ENCODE assay signal across 9 mouse cellular contexts in genomic region chr14:30541541-30541940, GRCm38 (mm10). TPM values are rescaled to one million over a fixed set of nuclear protein-coding genes. Genes with fewer than 3 reads are reported as not detected.
A peak's percentile ranks its signal among the peaks of the same experiment; 100 is the strongest.
DNase-seq lines count a peak whose midpoint lies in the region; ATAC-seq lines count a peak whose summit lies in the region.
"Had no signal": no experiment of that assay in that cellular context is flagged by ENCODE, and none has a peak within 500 bp of the region (broad histone marks: within the 10 kb centered on the region; RNA-seq: fewer than 3 reads in every experiment).

No protein-coding gene starts in this region.

- H3K9me3 ChIP-seq in kidney, embryonic 15.5 days (replicated peaks): no peaks in the 10 kb centered on the region
- H3K9me3 ChIP-seq: lung, embryonic 15.5 days had no signal

- 60% methylated on average over 10 of the region's 10 CpGs for WGBS in kidney, embryonic 15.5 days

- no peaks in the 10 kb centered on the region for H3K27me3 ChIP-seq in kidney, embryonic 15.5 days
- H3K27me3 ChIP-seq: lung, embryonic 15.5 days had no signal

- no peak overlapping the region for H3K4me2 ChIP-seq in kidney, embryonic 15.5 days
- H3K4me2 ChIP-seq: lung, embryonic 15.5 days had no signal

- no peaks in the 10 kb centered on the region for H3K36me3 ChIP-seq in kidney, embryonic 15.5 days
- H3K36me3 ChIP-seq: lung, embryonic 15.5 days had no signal

- H3K9ac ChIP-seq in kidney, embryonic 15.5 days: no peak overlapping the region
- H3K9ac ChIP-seq: lung, embryonic 15.5 days had no signal

- no peak for ATAC-seq in kidney, embryonic 15.5 days (replicated peaks; ENCODE audit: low FRiP score)

- DNase-seq in kidney, adult 18-20 months: peak; percentile 90
- peak; percentile 94 to 97 for DNase-seq in adrenal gland, postnatal 36 days
- DNase-seq in gastrocnemius, postnatal 36 days: peak; percentile 67 to 69
- peak; percentile 77 to 82 for DNase-seq in layer of hippocampus, adult 8-10 months (ENCODE audit: low spot score in 2 of 2)
- peak; percentile 63 for DNase-seq in right cerebral cortex, adult 18-20 months
- DNase-seq in c-Kit-positive CD71-positive TER-119-positive erythroid progenitor cells, embryonic 14.5 days (ENCODE audit: low spot score): no peak
- no peak for DNase-seq in spleen, adult 12 weeks (ENCODE audit: low spot score)

- intact Hi-C loops in gastrocnemius, postnatal 36 days (cut with DNase I): no loop called here

- H3K4me1 ChIP-seq in kidney, embryonic 15.5 days: no peaks in the 10 kb centered on the region
- H3K4me1 ChIP-seq: lung, embryonic 15.5 days had no signal

- H3K4me3 ChIP-seq in kidney, embryonic 15.5 days (replicated peaks): no peak overlapping the region
- H3K4me3 ChIP-seq: lung, embryonic 15.5 days had no signal

- no peak overlapping the region for H3K27ac ChIP-seq in kidney, embryonic 15.5 days
- H3K27ac ChIP-seq: lung, embryonic 15.5 days had no signal

RNA-seq across cellular contexts. Expression of gene Tkt, which starts 6.6 kb away (rescaled TPM):
- polyA plus RNA-seq in kidney, embryonic 15.5 days (2015; fragmentation: Nextera tagmentation; extraction: Ambion mirVana): 275 and 297 TPM in 2 replicates
- total RNA-seq in adrenal gland, postnatal 36 days (2021): 1,000 to 10,000 TPM; 1,323 to 1,442 TPM
- total RNA-seq in gastrocnemius, postnatal 36 days (2021): 10 to 100 TPM in 1 of 2 experiments, 1 to 10 TPM in 1; 9.6 to 13.1 TPM
- 100 to 1,000 TPM; 171 to 205 (median 194) TPM for total RNA-seq in layer of hippocampus, adult 8-10 months (2022)

RNA-seq across cellular contexts. Expression of gene Cacna1d, which starts 50.3 kb away (rescaled TPM):
- 3.2 and 3.3 TPM in 2 replicates for polyA plus RNA-seq in kidney, embryonic 15.5 days (2015; fragmentation: Nextera tagmentation; extraction: Ambion mirVana)
- 10 to 100 TPM; 11.2 to 16.6 TPM for total RNA-seq in adrenal gland, postnatal 36 days (2021)
- total RNA-seq in gastrocnemius, postnatal 36 days (2021): under 1 TPM; 0.26 to 0.91 TPM
- total RNA-seq in layer of hippocampus, adult 8-10 months (2022): 10 to 100 TPM; 42.2 to 55.3 (median 50.8) TPM

Comparison
In these comparisons a context has a peak if more than half of its experiments do, and no peak if none do; other contexts are left out.
1. DNase-seq: peak in kidney, adult 18-20 months (single experiment), adrenal gland, postnatal 36 days (2 of 2), gastrocnemius, postnatal 36 days (2 of 2), layer of hippocampus, adult 8-10 months (2 of 2) and right cerebral cortex, adult 18-20 months (single experiment); none in c-Kit-positive CD71-positive TER-119-positive erythroid progenitor cells, embryonic 14.5 days (single experiment) and spleen, adult 12 weeks (single experiment).
2. RNA of gene Tkt, which starts 6.6 kb away (total RNA-seq): 1,323 to 1,442 TPM in adrenal gland, postnatal 36 days and 171 to 205 TPM in layer of hippocampus, adult 8-10 months; 9.6 to 13.1 TPM in gastrocnemius, postnatal 36 days; every median in the first group is over 10 times any median in the second.
3. RNA of gene Cacna1d, which starts 50.3 kb away (total RNA-seq): 42.2 to 55.3 TPM in layer of hippocampus, adult 8-10 months and 11.2 to 16.6 TPM in adrenal gland, postnatal 36 days; 0.26 to 0.91 TPM in gastrocnemius, postnatal 36 days; every median in the first group is over 4 times any median in the second.